Mouse (Mus musculus) neural tube, embryonic 12.5 days (tissue): ENCODE measurements at regions not wholly inside any gene's neighbourhood (a gene's known extent, or its start where the extent isn't known, plus 50 kb on each side); places are given as distances from the start of the nearest gene placed in this dataset.

ENCODE experiments used
- ATAC-seq: fragments of 200-750 bp; cut with Nextera tagmentation; 2 replicates; pipeline ENCODE4 v1.8.0; 2017; ENCODE audit warnings: low read depth, mild to moderate bottlenecking, moderate TSS enrichment, moderate library complexity; ENCODE audit not compliant: low FRiP score
- H3K27ac ChIP-seq: fragments of 300-500 bp; sonication (generic); 2 replicates; pipeline ENCODE4 v1.5.1; 2016
- H3K27me3 ChIP-seq: fragments of 300-500 bp; sonication (generic); replicated peaks from 2 replicates; pipeline ENCODE4 v1.6.1; 2016; ENCODE audit warnings: mild to moderate bottlenecking
- H3K36me3 ChIP-seq: fragments of 300-500 bp; sonication (generic); 2 replicates; pipeline ENCODE4 v1.6.1; 2016; ENCODE audit warnings: mild to moderate bottlenecking
- H3K4me1 ChIP-seq: fragments of 300-500 bp; sonication (generic); 2 replicates; pipeline ENCODE4 v1.6.1; 2016
- H3K4me2 ChIP-seq: fragments of 300-500 bp; sonication (generic); replicated peaks from 2 replicates; pipeline ENCODE4 v1.6.1; 2016; ENCODE audit warnings: mild to moderate bottlenecking
- H3K4me3 ChIP-seq: fragments of 300-500 bp; sonication (generic); 2 replicates; pipeline ENCODE4 v1.5.1; 2016
- H3K9ac ChIP-seq: fragments of 300-500 bp; sonication (generic); 2 replicates; pipeline ENCODE4 v1.6.1; 2016; ENCODE audit warnings: mild to moderate bottlenecking
- H3K9me3 ChIP-seq: fragments of 300-500 bp; sonication (generic); 2 replicates; pipeline ENCODE4 v1.6.1; 2016; ENCODE audit warnings: mild to moderate bottlenecking
- WGBS: fragments of 180-500 bp; shearing (Covaris S2); methylation state at CpG from one replicate; pipeline ENCODE4 v1.1.7; 2016; 5-methylcytosine and 5-hydroxymethylcytosine counted together

GRCm38 (mm10) chr19:33029688-33030444 is 272.6 kb downstream of the Pten start:
- WGBS, result 74% methylated on average over 5 of the region's 5 CpGs
- no peak overlapping the region for H3K4me2 ChIP-seq
- no peaks in the 10 kb centered on the region for H3K27me3 ChIP-seq
- no peak overlapping the region for H3K4me3 ChIP-seq
- H3K9ac ChIP-seq, result no peak overlapping the region
- H3K9me3 ChIP-seq, result no peaks in the 10 kb centered on the region
- no peaks in the 10 kb centered on the region for H3K36me3 ChIP-seq
- no peaks in the 10 kb centered on the region for H3K4me1 ChIP-seq
- no peak for ATAC-seq
- no peak overlapping the region for H3K27ac ChIP-seq

GRCm38 (mm10) chr19:33040512-33040911 is 283.2 kb downstream of the Pten start:
- no peak overlapping the region for H3K4me3 ChIP-seq
- H3K4me2 ChIP-seq, result no peak overlapping the region
- no peak for ATAC-seq
- no peaks in the 10 kb centered on the region for H3K9me3 ChIP-seq
- no peaks in the 10 kb centered on the region for H3K36me3 ChIP-seq
- H3K9ac ChIP-seq, result no peak overlapping the region
- WGBS, result 86% methylated on average over 5 of the region's 5 CpGs
- no peaks in the 10 kb centered on the region for H3K27me3 ChIP-seq
- H3K27ac ChIP-seq, result no peak overlapping the region
- no peaks in the 10 kb centered on the region for H3K4me1 ChIP-seq

GRCm38 (mm10) chr19:33040991-33041390 is 283.7 kb downstream of the Pten start:
- WGBS, result 75% methylated on average over 6 of the region's 6 CpGs
- H3K27me3 ChIP-seq, result no peaks in the 10 kb centered on the region
- no peak overlapping the region for H3K27ac ChIP-seq
- H3K4me2 ChIP-seq, result no peak overlapping the region
- no peaks in the 10 kb centered on the region for H3K36me3 ChIP-seq
- ATAC-seq, result no peak
- H3K9ac ChIP-seq, result no peak overlapping the region
- no peak overlapping the region for H3K4me3 ChIP-seq
- no peaks in the 10 kb centered on the region for H3K4me1 ChIP-seq
- no peaks in the 10 kb centered on the region for H3K9me3 ChIP-seq

- no peak overlapping the region for H3K4me2 ChIP-seq
- H3K4me1 ChIP-seq, result 0 out of 2 replicates have a peak, but pooled peaks cover 3% of the 10 kb centered on the region
- no peak overlapping the region for H3K4me3 ChIP-seq
- H3K36me3 ChIP-seq, result no peaks in the 10 kb centered on the region
- H3K27me3 ChIP-seq, result no peaks in the 10 kb centered on the region
- no peak overlapping the region for H3K27ac ChIP-seq
- H3K9ac ChIP-seq, result no peak overlapping the region
- H3K9me3 ChIP-seq, result no peaks in the 10 kb centered on the region
- ATAC-seq, result no peak
- WGBS, result 86% methylated on average over 2 of the region's 2 CpGs
These were observed 285.5 kb downstream of the Pten start for GRCm38 (mm10) chr19:33042760-33043159.

- peaks cover 8% of the 10 kb centered on the region; the same call in 1 of the 2 replicates for H3K4me1 ChIP-seq
- no peaks in the 10 kb centered on the region for H3K36me3 ChIP-seq
- no peak overlapping the region for H3K9ac ChIP-seq
- no peak for ATAC-seq
- H3K9me3 ChIP-seq, result no peaks in the 10 kb centered on the region
- H3K4me2 ChIP-seq, result no peak overlapping the region
- no peaks in the 10 kb centered on the region for H3K27me3 ChIP-seq
- no peak overlapping the region for H3K4me3 ChIP-seq
- 84% methylated on average over 3 of the region's 3 CpGs for WGBS
- H3K27ac ChIP-seq, result no peak overlapping the region
These were observed 286.4 kb downstream of the Pten start for GRCm38 (mm10) chr19:33043696-33044095.

GRCm38 (mm10) chr19:33048754-33049442 is 291.6 kb downstream of the Pten start:
- Histone ChIP-seq H3K4me2 (no peak overlapping the region), H3K27ac (no peak overlapping the region), H3K9me3 (no peaks in the 10 kb centered on the region), H3K36me3 (no peaks in the 10 kb centered on the region), H3K27me3 (no peaks in the 10 kb centered on the region), H3K4me3 (no peak overlapping the region), H3K9ac (no peak overlapping the region), H3K4me1 (peaks cover 11% of the 10 kb centered on the region; the same call in 1 of the 2 replicates)
- WGBS, result 27% methylated on average over 9 of the region's 9 CpGs
- peak; percentile 89 for ATAC-seq

GRCm38 (mm10) chr19:33053199-33053867 is 296.0 kb downstream of the Pten start:
- no peaks in the 10 kb centered on the region for H3K9me3 ChIP-seq
- no peaks in the 10 kb centered on the region for H3K36me3 ChIP-seq
- no peak overlapping the region for H3K9ac ChIP-seq
- no peak overlapping the region for H3K4me2 ChIP-seq
- H3K27me3 ChIP-seq, result no peaks in the 10 kb centered on the region
- 82% methylated on average over 4 of the region's 4 CpGs for WGBS
- peaks cover 7% of the 10 kb centered on the region; the same call in 1 of the 2 replicates for H3K4me1 ChIP-seq
- ATAC-seq, result no peak
- no peak overlapping the region for H3K27ac ChIP-seq
- H3K4me3 ChIP-seq, result no peak overlapping the region

GRCm38 (mm10) chr19:33056372-33056791 is 299.1 kb downstream of the Pten start:
- ATAC-seq, result no peak
- Histone ChIP-seq H3K36me3 (no peaks in the 10 kb centered on the region), H3K27me3 (no peaks in the 10 kb centered on the region), H3K4me2 (no peak overlapping the region), H3K9ac (no peak overlapping the region), H3K4me1 (no peaks in the 10 kb centered on the region), H3K9me3 (no peaks in the 10 kb centered on the region), H3K27ac (no peak overlapping the region), H3K4me3 (no peak overlapping the region)
- 71% methylated on average over 10 of the region's 10 CpGs for WGBS

GRCm38 (mm10) chr19:33061006-33061405 is 303.7 kb downstream of the Pten start:
- Histone ChIP-seq H3K36me3 (no peaks in the 10 kb centered on the region), H3K4me3 (no peak overlapping the region), H3K9ac (no peak overlapping the region), H3K27me3 (no peaks in the 10 kb centered on the region), H3K4me2 (no peak overlapping the region), H3K4me1 (no peaks in the 10 kb centered on the region), H3K9me3 (no peaks in the 10 kb centered on the region), H3K27ac (no peak overlapping the region)
- ATAC-seq, result no peak

- Histone ChIP-seq H3K27me3 (no peaks in the 10 kb centered on the region), H3K36me3 (no peaks in the 10 kb centered on the region), H3K4me1 (no peaks in the 10 kb centered on the region), H3K27ac (no peak overlapping the region), H3K9me3 (no peaks in the 10 kb centered on the region), H3K4me2 (no peak overlapping the region), H3K9ac (no peak overlapping the region), H3K4me3 (no peak overlapping the region)
- no peak for ATAC-seq
- WGBS, result 54% methylated on average over 8 of the region's 8 CpGs
These were observed 305.1 kb downstream of the Pten start for GRCm38 (mm10) chr19:33062165-33063058.

- H3K9me3 ChIP-seq, result no peaks in the 10 kb centered on the region
- H3K27ac ChIP-seq, result no peak overlapping the region
- no peak overlapping the region for H3K4me3 ChIP-seq
- no peak overlapping the region for H3K9ac ChIP-seq
- no peaks in the 10 kb centered on the region for H3K4me1 ChIP-seq
- H3K4me2 ChIP-seq, result no peak overlapping the region
- WGBS, result 83% methylated on average over 19 of the region's 19 CpGs
- H3K27me3 ChIP-seq, result no peaks in the 10 kb centered on the region
- no peaks in the 10 kb centered on the region for H3K36me3 ChIP-seq
- no peak for ATAC-seq
These were observed 308.2 kb downstream of the Pten start for GRCm38 (mm10) chr19:33065274-33066200.
